Mouse (Mus musculus) bone marrow, adult 2 months (tissue): ENCODE results near the gene Phox2a.

Experiments used
- CTCF ChIP-seq: fragments of 200-500 bp; IDR thresholded peaks from 2 replicates; pipeline ENCODE4 v1.5.1; 2011; ENCODE audit warnings: low read length, control low read depth; ENCODE audit not compliant: control insufficient read depth, insufficient read depth
- POLR2A ChIP-seq: fragments of 200-500 bp; IDR thresholded peaks from 2 replicates; pipeline ENCODE4 v1.6.1; 2011; ENCODE audit warnings: low read depth, mild to moderate bottlenecking, control low read depth, low read length, borderline replicate concordance; ENCODE audit not compliant: control insufficient read depth

DNA sequence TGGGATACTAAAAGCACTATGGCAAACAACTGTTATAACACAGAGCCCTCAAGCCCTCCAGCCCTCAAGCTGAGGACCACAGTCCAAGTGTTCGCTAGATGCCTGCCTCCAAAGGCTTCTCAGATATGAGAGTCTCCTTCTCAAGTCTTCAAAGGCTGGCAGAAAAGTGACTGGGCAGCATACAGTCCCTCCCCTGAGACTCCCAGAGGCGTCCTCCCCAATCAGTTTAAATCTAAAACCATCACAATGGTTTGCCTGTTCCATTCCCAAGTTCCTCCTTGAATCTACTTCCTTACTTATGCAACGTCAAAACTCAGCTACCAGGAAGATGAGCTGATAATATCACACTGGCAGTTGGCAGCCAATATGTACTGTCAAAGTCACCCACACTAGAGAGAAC lies 45.3 kb downstream of the Phox2a start, which contains the start of gene Anapc15:
- TF ChIP-seq POLR2A = no peak
- TF ChIP-seq CTCF = no peak
